Mouse (Mus musculus) megakaryocyte, adult 5-6 weeks (primary cell): Measurements from ENCODE around the gene Aqp1. TPM values are rescaled to one million over a fixed set of nuclear protein-coding genes. Genes with fewer than 3 reads are reported as not detected.

Experiments used
- ATAC-seq: 2 replicates; pipeline ENCODE4 v1.8.0; 2016; ENCODE audit warnings: mild to moderate bottlenecking, inconsistent platforms; ENCODE audit not compliant: poor library complexity, severe bottlenecking
- total RNA-seq, 2 experiments: library from RNA; stranded (forward) in 1 of 2; stranded (reverse) in 1 of 2; fragments of 153-499, 151-499 nt in 1 of 2; fragments of 221-1000, 200-1000 nt in 1 of 2; gene quantifications; 2 replicates each; pipeline versions ENCODE4 v1.2.3 to v1.2.4; 2015 to 2017

Aqp1 gene
- 3.6 and 7.2 TPM in 2 replicates for total RNA-seq (2015)
- total RNA-seq (2017) = 5.4 and 14.4 TPM in 2 replicates

GRCm38 (mm10) chr6:55335989-55336514, at the start of gene Aqp1:
TSS of gene Aqp1 (plus strand) at chr6:55336432.
- ATAC-seq = peak; percentile 34; the same call in 1 of the 2 replicates

GRCm38 (mm10) chr6:55288007-55288602, 48.1 kb upstream of the Aqp1 start:
- ATAC-seq = no peak

- no peak for ATAC-seq
Observed at GRCm38 (mm10) chr6:55294549-55295131, 41.6 kb upstream of the Aqp1 start.

- no peak for ATAC-seq
Observed at GRCm38 (mm10) chr6:55295325-55295724, 40.9 kb upstream of the Aqp1 start.

- no peak for ATAC-seq
Observed at GRCm38 (mm10) chr6:55299482-55299881, 36.8 kb upstream of the Aqp1 start.

GRCm38 (mm10) chr6:55299917-55300316, 36.3 kb upstream of the Aqp1 start:
- ATAC-seq = no peak

- ATAC-seq = no peak
Observed at GRCm38 (mm10) chr6:55300704-55301103, 35.5 kb upstream of the Aqp1 start.

- ATAC-seq = no peak
Observed at GRCm38 (mm10) chr6:55310179-55310578, 26.1 kb upstream of the Aqp1 start.

- no peak for ATAC-seq
Observed at GRCm38 (mm10) chr6:55311962-55312361, 24.3 kb upstream of the Aqp1 start.

- ATAC-seq = no peak
Observed at GRCm38 (mm10) chr6:55313893-55314292, 22.3 kb upstream of the Aqp1 start.

- no peak for ATAC-seq
Observed at GRCm38 (mm10) chr6:55314628-55315027, 21.6 kb upstream of the Aqp1 start.

GRCm38 (mm10) chr6:55318597-55318996, 17.6 kb upstream of the Aqp1 start:
- ATAC-seq = no peak

GRCm38 (mm10) chr6:55319585-55320551, 16.4 kb upstream of the Aqp1 start:
- ATAC-seq = no peak

- no peak for ATAC-seq
Observed at GRCm38 (mm10) chr6:55320894-55321293, 15.3 kb upstream of the Aqp1 start.

- ATAC-seq = no peak
Observed at GRCm38 (mm10) chr6:55321518-55321917, 14.7 kb upstream of the Aqp1 start.

GRCm38 (mm10) chr6:55322980-55323379, 13.3 kb upstream of the Aqp1 start:
- ATAC-seq = no peak

GRCm38 (mm10) chr6:55323908-55324634, 12.2 kb upstream of the Aqp1 start:
- peak; percentile 38; the same call in 1 of the 2 replicates for ATAC-seq

- no peak for ATAC-seq
Observed at GRCm38 (mm10) chr6:55324785-55325184, 11.4 kb upstream of the Aqp1 start.

- ATAC-seq = no peak
Observed at GRCm38 (mm10) chr6:55326299-55326698, 9.9 kb upstream of the Aqp1 start.

GRCm38 (mm10) chr6:55327326-55327725, 8.9 kb upstream of the Aqp1 start:
- no peak for ATAC-seq

GRCm38 (mm10) chr6:55328179-55328578, 8.1 kb upstream of the Aqp1 start:
- ATAC-seq = no peak
